Mouse (Mus musculus): ENCODE results near the gene Gm10334.
"Not testable (repeated sequence)": the region's sequence is repeated elsewhere in the genome, so short reads cannot be mapped to it uniquely, and the experiment has no call there.

Gene Gm10334

DNA sequence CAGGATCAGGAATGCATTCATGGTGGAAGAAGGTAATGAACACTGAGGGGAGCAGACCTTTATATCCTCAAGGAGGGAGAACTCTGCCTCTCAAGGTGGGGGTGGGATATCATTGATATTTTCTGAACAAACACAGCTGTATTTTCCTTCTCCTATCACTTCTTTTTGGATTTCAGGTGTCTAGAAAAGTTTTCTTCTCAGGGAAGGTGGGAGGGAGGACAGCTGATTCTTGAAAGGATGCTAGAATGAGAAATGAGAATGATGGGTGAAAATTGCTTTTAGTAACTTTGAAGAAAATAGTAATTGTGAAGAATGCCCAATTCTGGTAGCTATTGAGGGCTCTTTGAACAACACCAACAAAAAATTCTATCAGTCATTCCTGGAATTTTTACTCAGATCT is at the start of gene Gm10334:
Gene Gm10334, minus strand, starts transcription at position 101 of the 400 bp plus-strand sequence.
- not testable (repeated sequence) for DNase-seq (ENCODE audit: low spot score in 2 of 2)

DNA sequence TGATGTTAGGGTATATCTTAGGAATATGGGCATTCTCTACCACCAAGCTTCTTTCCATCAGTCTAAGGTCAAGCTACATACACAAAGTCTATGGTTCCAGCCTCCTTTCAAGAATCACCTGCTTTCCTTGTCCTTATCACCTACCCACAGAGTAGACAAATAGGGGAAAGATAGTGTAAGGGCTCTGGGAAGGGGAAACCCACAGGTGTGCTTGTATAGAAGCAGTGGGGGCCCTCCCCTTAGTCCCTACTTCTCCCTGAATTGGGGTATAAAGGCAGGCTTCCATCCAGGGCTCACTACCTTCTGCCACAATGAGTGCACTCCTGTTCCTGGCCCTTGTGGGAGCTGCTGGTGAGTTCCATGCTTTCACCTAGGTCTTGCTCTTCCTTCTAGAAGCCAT is 12.7 kb upstream of the Gm10334 start, which contains the start of gene Prss1:
Gene Prss1, plus strand, starts transcription at position 301 of the 400 bp plus-strand sequence.
- DNase-seq (ENCODE audit: low spot score in 2 of 2) = not testable (repeated sequence)

DNA sequence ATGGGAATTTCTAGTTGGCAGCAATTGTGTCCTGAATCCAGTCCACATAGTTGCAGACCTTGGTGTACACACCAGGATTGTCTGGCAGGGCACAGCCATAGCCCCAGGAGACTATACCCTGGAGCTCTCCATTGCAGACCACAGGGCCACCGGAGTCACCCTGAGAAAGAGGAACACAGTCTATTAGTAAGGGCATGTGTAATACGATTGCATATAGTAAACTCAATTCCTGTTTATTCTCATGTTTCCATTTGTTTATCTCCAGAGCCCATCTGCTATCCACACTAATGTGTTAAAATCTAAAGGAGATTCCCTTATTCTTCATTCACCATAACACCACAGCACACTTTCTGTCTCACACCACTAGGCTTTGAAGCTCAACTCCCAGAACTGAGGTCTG is 3.7 kb downstream of the Gm10334 start:
- not testable (repeated sequence) for DNase-seq (ENCODE audit: low spot score in 2 of 2)
